Mouse (Mus musculus): Measurements from ENCODE around the gene Kif21a.

The Kif21a gene

DNA sequence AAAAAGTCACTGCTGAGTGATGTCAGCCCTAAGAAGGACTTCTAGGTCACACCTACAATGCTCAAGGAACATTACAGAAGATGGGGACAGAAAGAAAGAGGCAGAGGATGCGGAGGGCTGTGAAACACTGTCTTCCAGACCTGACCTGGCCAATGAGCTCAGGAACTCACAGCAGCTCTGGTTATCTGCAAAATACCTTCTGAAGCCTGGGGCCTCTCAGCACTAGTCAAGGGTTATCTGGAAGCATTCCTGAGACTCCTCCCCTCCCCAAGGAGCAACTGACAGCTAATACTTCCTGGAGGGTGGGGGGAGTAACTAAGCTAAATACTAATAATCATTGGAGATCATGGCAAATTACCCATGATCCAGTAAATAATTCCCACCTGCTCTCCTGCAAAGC lies 111.3 kb downstream of the Kif21a start:
- DNase-seq (ENCODE audit: low read depth, low spot score), result no peak

DNA sequence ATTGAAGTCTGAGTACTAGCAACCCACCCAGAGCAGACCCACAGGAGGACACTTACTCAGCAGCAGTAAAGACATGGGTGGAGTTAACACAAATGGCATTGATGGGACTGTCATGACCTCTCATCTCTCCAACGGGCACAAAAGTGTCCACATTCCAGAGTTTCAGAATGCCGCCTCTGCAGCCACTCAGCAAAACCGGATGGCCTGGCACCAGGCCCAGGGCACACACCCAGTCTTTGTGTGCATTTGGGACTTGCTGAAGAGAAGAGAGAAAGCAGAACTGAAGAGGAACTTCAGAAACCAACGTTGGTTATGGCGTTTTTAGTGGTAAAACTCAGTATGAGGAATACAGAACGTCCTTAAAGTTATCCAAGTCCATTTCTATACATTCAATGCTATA lies 114.2 kb downstream of the Kif21a start:
- no peak for DNase-seq (ENCODE audit: low read depth, low spot score)

GRCm38 (mm10) chr15:90931451-90931850 lies 118.3 kb downstream of the Kif21a start:
- no peak for DNase-seq (ENCODE audit: low read depth, low spot score)

DNA sequence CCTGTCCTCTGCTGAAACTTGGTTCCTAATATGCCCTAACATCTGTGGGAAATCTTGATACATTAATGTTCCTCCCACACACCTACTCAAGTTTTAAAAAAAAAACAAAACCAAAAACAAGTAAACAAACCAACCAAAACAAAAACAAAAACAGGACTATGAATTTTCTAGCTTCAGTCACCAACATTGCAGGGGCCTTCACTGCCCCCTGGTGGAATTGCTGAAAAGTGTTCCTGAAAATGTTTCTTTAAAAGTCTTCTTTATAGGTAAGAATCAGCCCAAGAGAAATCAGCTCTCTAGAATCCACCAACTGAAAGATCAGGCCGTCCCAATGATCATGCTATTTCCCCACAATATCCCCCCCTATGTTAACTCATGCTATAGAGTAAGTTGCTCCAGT lies 120.7 kb downstream of the Kif21a start:
- peak; percentile 42 for DNase-seq (ENCODE audit: low read depth, low spot score)

DNA sequence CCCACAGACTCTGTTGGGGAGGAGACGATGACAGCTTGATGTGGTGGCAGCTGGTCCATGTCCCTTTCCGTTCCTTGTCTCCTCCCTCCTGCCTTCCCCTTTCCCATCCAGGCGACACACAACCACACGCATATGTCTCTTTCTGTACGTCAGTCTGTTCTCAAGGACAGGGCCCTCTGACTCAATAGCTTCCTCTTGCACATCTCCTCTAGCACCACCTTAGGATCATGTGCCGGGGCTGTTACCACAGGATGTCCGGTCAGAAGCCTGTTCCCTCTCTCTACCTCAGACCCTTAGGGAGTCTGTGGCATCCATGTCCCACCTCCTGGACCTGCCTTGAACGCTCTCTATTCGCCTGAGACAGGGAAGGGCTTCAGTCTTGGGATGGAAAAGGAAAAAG lies 153.3 kb downstream of the Kif21a start:
- DNase-seq (ENCODE audit: low read depth, low spot score), result no peak

DNA sequence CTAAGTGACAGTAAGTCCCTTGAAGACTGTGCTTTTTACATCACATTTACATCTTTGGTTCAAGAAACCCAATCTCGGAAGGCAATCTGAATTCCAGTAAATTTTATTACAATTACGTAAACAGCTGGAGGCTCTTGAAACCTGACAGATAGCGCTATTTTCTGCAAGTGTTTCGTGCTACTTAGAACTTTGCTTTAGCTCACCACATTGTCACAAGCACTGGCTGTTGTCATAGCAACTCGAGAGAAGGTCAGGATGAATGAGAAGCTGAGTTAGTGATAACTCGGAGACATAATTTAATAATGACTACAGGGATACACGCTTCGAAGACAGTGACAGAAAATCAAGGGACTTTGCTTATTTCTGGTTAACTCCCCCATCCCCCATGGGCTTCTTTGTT lies 162.3 kb downstream of the Kif21a start:
- no peak for DNase-seq (ENCODE audit: low read depth, low spot score)
